Mouse (Mus musculus) cortical plate, adult 2 months (tissue): ENCODE measurements around the gene Cdhr5.

Experiments used
- CTCF ChIP-seq: fragments of 200-500 bp; IDR thresholded peaks from 2 replicates; pipeline ENCODE4 v1.5.1; 2011; ENCODE audit warnings: mild to moderate bottlenecking, control low read depth, low read length; ENCODE audit not compliant: insufficient read depth; ENCODE audit errors: extremely low read depth
- POLR2A ChIP-seq: fragments of 200-500 bp; IDR thresholded peaks from 2 replicates; pipeline ENCODE4 v1.6.1; 2011; ENCODE audit warnings: mild to moderate bottlenecking, low read length, control low read depth; ENCODE audit not compliant: insufficient read depth; ENCODE audit errors: extremely low read depth

- TF ChIP-seq POLR2A, result no peak
- no peak for TF ChIP-seq CTCF
Observed at GRCm38 (mm10) chr7:141264761-141265410, 11.7 kb downstream of the Cdhr5 start.
